ENCODE assay signal across 17 mouse cellular contexts in the genomic region with DNA sequence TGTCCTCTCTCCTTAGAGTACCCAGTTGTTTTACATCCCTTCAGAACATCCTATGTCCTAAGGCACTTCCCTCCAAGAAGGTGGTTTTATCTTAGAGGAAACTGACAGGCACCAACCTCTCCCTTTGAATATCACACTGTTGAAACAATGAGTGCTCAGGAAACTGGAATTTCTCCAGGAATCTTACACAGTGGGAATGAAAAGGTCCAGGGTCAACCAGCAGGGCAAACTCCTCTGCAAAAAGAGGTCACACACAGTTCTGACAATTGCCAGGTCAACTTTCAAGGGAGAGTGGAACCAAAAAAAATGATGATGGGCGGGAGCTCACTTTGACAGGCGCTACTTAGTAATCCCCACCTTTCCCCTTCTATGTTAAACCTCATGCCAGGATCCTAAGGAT. TPM values are rescaled to one million over a fixed set of nuclear protein-coding genes. Genes with fewer than 3 reads are reported as not detected.
A peak's percentile ranks its signal among the peaks of the same experiment; 100 is the strongest.
DNase-seq lines count a peak whose midpoint lies in the region; ATAC-seq and TF ChIP-seq lines count a peak whose summit lies in the region.
"Had no signal": no experiment of that assay in that cellular context is flagged by ENCODE, and none has a peak within 500 bp of the region (broad histone marks: within the 10 kb centered on the region; RNA-seq: fewer than 3 reads in every experiment).

No protein-coding gene starts in this region.

- whole genome bisulfite sequencing in heart, embryonic 11.5 days (ENCODE audit: insufficient replicate concordance) = 81% methylated on average over 2 of the region's 2 CpGs
- WGBS in liver, adult 2 months = 84% methylated on average over 2 of the region's 2 CpGs
- WGBS in liver, embryonic 12.5 days (ENCODE audit: insufficient replicate concordance) = 69% methylated on average over 2 of the region's 2 CpGs

- TF ChIP-seq CTCF in liver, adult 2 months (IDR thresholded peaks at IDR 0.05; ENCODE audit: low read depth, low read length) = no peak

- H3K4me3 ChIP-seq in heart, embryonic 11.5 days (ENCODE audit: low read depth, low read length) = no peak overlapping the region
- no peak overlapping the region for H3K4me3 ChIP-seq in liver, adult 2 months (ENCODE audit: insufficient read depth, low read depth, low read length)
- H3K4me3 ChIP-seq in liver, embryonic 12.5 days = no peak overlapping the region
- H3K4me3 ChIP-seq: embryonic facial prominence, embryonic 12.5 days; forebrain, embryonic 15.5 days; heart, embryonic 12.5 days; hindbrain, embryonic 13.5 days had no signal

- no peak overlapping the region for H3K27ac ChIP-seq in heart, embryonic 11.5 days (ENCODE audit: low read depth, low read length)
- H3K27ac ChIP-seq in liver, adult 2 months (replicated peaks; ENCODE audit: insufficient read depth, low read depth, low read length) = no peak overlapping the region
- H3K27ac ChIP-seq in liver, embryonic 12.5 days = no peak overlapping the region
- H3K27ac ChIP-seq: embryonic facial prominence, embryonic 12.5 days; forebrain, embryonic 15.5 days; hindbrain, embryonic 13.5 days had no signal

- peak; percentile 1 for DNase-seq in heart, adult 8-10 months (ENCODE audit: low spot score)
- DNase-seq in kidney, adult 8-10 months = peak; percentile 23 to 36
- no peak for DNase-seq in kidney, postnatal 10 days
- DNase-seq in liver, adult 2 months (ENCODE audit: extremely low read depth, low read depth, low spot score) = peak; percentile 15
- DNase-seq: adrenal gland, postnatal 14 days; cerebellum, adult 11-12 months; cerebellum, adult 9-10 months; cerebellum, postnatal 25 days; gastrocnemius, postnatal 36 days had no signal

- no peak for ATAC-seq in heart, embryonic 11.5 days (replicated peaks; ENCODE audit: insufficient number of reproducible peaks, low FRiP score, low TSS enrichment)
- ATAC-seq in liver, embryonic 12.5 days = no peak
- no peak for ATAC-seq in megakaryocyte, adult 5-6 weeks (ENCODE audit: poor library complexity, severe bottlenecking)
- ATAC-seq: activated CD4-positive, CD25-positive, alpha-beta regulatory T cell, adult 4 months; forebrain, embryonic 15.5 days had no signal

- no peaks in the 10 kb centered on the region for H3K79me2 ChIP-seq in liver, adult 2 months (ENCODE audit: control insufficient read depth, insufficient read depth, low read length)

- H3K36me3 ChIP-seq in heart, embryonic 11.5 days (ENCODE audit: control insufficient read depth, insufficient read depth, low read length) = no peaks in the 10 kb centered on the region
- H3K36me3 ChIP-seq in liver, adult 2 months (ENCODE audit: control insufficient read depth, insufficient read depth, low read length) = no peaks in the 10 kb centered on the region
- H3K36me3 ChIP-seq in liver, embryonic 12.5 days = no peaks in the 10 kb centered on the region
- H3K36me3 ChIP-seq: embryonic facial prominence, embryonic 12.5 days; forebrain, embryonic 15.5 days; heart, embryonic 12.5 days; hindbrain, embryonic 13.5 days had no signal

- no peak overlapping the region for H3K9ac ChIP-seq in heart, embryonic 11.5 days (ENCODE audit: low read depth, low read length)
- no peak overlapping the region for H3K9ac ChIP-seq in liver, adult 2 months (ENCODE audit: low read depth, low read length)
- no peak overlapping the region for H3K9ac ChIP-seq in liver, embryonic 12.5 days
- H3K9ac ChIP-seq: embryonic facial prominence, embryonic 12.5 days; forebrain, embryonic 15.5 days; heart, embryonic 12.5 days; hindbrain, embryonic 13.5 days had no signal

- no peak overlapping the region for H3K4me2 ChIP-seq in heart, embryonic 11.5 days
- H3K4me2 ChIP-seq in liver, embryonic 12.5 days = no peak overlapping the region
- H3K4me2 ChIP-seq: embryonic facial prominence, embryonic 12.5 days; forebrain, embryonic 15.5 days; heart, embryonic 12.5 days; hindbrain, embryonic 13.5 days had no signal

- H3K4me1 ChIP-seq in heart, embryonic 11.5 days (ENCODE audit: control insufficient read depth, insufficient read depth, low read length) = no peaks in the 10 kb centered on the region
- no peaks in the 10 kb centered on the region for H3K4me1 ChIP-seq in liver, adult 2 months (ENCODE audit: control insufficient read depth, insufficient read depth, low read length)
- H3K4me1 ChIP-seq in liver, embryonic 12.5 days = no peaks in the 10 kb centered on the region
- H3K4me1 ChIP-seq: embryonic facial prominence, embryonic 12.5 days; forebrain, embryonic 15.5 days; heart, embryonic 12.5 days; hindbrain, embryonic 13.5 days had no signal

- no peak for TF ChIP-seq POLR2A in liver, adult 2 months (IDR thresholded peaks at IDR 0.05; ENCODE audit: extremely low read depth, insufficient read depth, low read length)

- no peaks in the 10 kb centered on the region for H3K27me3 ChIP-seq in heart, embryonic 11.5 days (ENCODE audit: control insufficient read depth, insufficient read depth, low read length)
- H3K27me3 ChIP-seq in liver, adult 2 months (ENCODE audit: control insufficient read depth, insufficient read depth, low read length) = no peaks in the 10 kb centered on the region
- H3K27me3 ChIP-seq in liver, embryonic 12.5 days (replicated peaks) = no peaks in the 10 kb centered on the region
- H3K27me3 ChIP-seq: embryonic facial prominence, embryonic 12.5 days; forebrain, embryonic 15.5 days; heart, embryonic 12.5 days; hindbrain, embryonic 13.5 days had no signal

- no peaks in the 10 kb centered on the region for H3K9me3 ChIP-seq in heart, embryonic 11.5 days (replicated peaks; ENCODE audit: control insufficient read depth, low read length)
- H3K9me3 ChIP-seq in liver, embryonic 12.5 days (replicated peaks) = no peaks in the 10 kb centered on the region
- H3K9me3 ChIP-seq: embryonic facial prominence, embryonic 12.5 days; forebrain, embryonic 15.5 days; heart, embryonic 12.5 days; hindbrain, embryonic 13.5 days had no signal

RNA-seq across cellular contexts. Expression of a gene that starts 43.0 kb away (rescaled TPM):
- total RNA-seq in heart, adult 8-10 months (2022) = 10 to 100 TPM; 15.2 to 23.6 (median 20.9) TPM
- polyA plus RNA-seq in heart, embryonic 11.5 days (2014; fragmentation: Nextera tagmentation; extraction: Ambion mirVana) = 52.1 and 65.3 TPM in 2 replicates
- total RNA-seq in liver, adult 2 months (2014; rRNA removed) = 6.8 and 7.7 TPM in 2 replicates
- polyA plus RNA-seq in liver, adult 2 months (2012; rRNA removed) = 0.31 and 0.73 TPM in 2 replicates
- 33.1 and 37.9 TPM in 2 replicates for polyA plus RNA-seq in liver, embryonic 12.5 days (2016; fragmentation: Nextera tagmentation; extraction: Ambion mirVana)
- 228 and 233 TPM in 2 replicates for total RNA-seq in megakaryocyte, adult 5-6 weeks (2015)
- total RNA-seq in megakaryocyte, adult 5-6 weeks (2017) = 225 and 231 TPM in 2 replicates

Comparison
In these comparisons a context has a peak if more than half of its experiments do, and no peak if none do; other contexts are left out.
1. RNA of a gene that starts 43.0 kb away (total RNA-seq): 225 to 233 TPM in megakaryocyte, adult 5-6 weeks; 15.2 to 23.6 TPM in heart, adult 8-10 months and 6.8 to 7.7 TPM in liver, adult 2 months; every median in the first group is over 4 times any median in the second.